ENCODE assay signal across 9 mouse cellular contexts in genomic region chr5:139536211-139536910, GRCm38 (mm10). TPM values are rescaled to one million over a fixed set of nuclear protein-coding genes. Genes with fewer than 3 reads are reported as not detected.
DNase-seq lines count a peak whose midpoint lies in the region; ATAC-seq and TF ChIP-seq lines count a peak whose summit lies in the region.
"Had no signal": no experiment of that assay in that cellular context is flagged by ENCODE, and none has a peak within 500 bp of the region (broad histone marks: within the 10 kb centered on the region; RNA-seq: fewer than 3 reads in every experiment).

No protein-coding gene starts in this region.

- no peak overlapping the region for H3K9ac ChIP-seq in hindbrain, embryonic 16.5 days (ENCODE audit: low read depth, low read length)
- H3K9ac ChIP-seq in midbrain, embryonic 13.5 days (replicated peaks): 0 out of 2 replicates have a peak overlapping the region, but pooled peaks have one; percentile 1

- no peaks in the 10 kb centered on the region for H3K9me3 ChIP-seq in hindbrain, embryonic 16.5 days (ENCODE audit: control insufficient read depth, low read length)
- no peaks in the 10 kb centered on the region for H3K9me3 ChIP-seq in midbrain, embryonic 13.5 days

- intact Hi-C loops in left cerebral cortex, postnatal 36 days (cut with DNase I): loop anchor here (1.0 to 5.0 kb wide), 2 partner anchors 132 to 151 kb away; no protein-coding TSS in a partner anchor

- H3K4me3 ChIP-seq in embryonic fibroblast, embryonic 13.5 days (ENCODE audit: insufficient read depth, low read length): no peak overlapping the region
- no peak overlapping the region for H3K4me3 ChIP-seq in hindbrain, embryonic 16.5 days (ENCODE audit: low read length)
- no peak overlapping the region for H3K4me3 ChIP-seq in midbrain, embryonic 13.5 days (replicated peaks)

- ATAC-seq in CD4-positive, CD25-positive, alpha-beta regulatory T cell, adult 4 months: no peak
- peak; percentile 27; the same call in 1 of the 2 replicates for ATAC-seq in hindbrain, embryonic 16.5 days
- ATAC-seq in midbrain, embryonic 13.5 days: peak; percentile 25; the same call in 1 of the 2 replicates

- no peak for TF ChIP-seq POLR2A in embryonic fibroblast, embryonic 13.5 days (IDR thresholded peaks at IDR 0.05; ENCODE audit: low read depth, low read length)

- peaks cover 36% of the 10 kb centered on the region for H3K27me3 ChIP-seq in hindbrain, embryonic 16.5 days (replicated peaks; ENCODE audit: control insufficient read depth, insufficient read depth, low read length)
- peaks cover 82% of the 10 kb centered on the region for H3K27me3 ChIP-seq in midbrain, embryonic 13.5 days

- DNase-seq in CD4-positive, CD25-positive, alpha-beta regulatory T cell, adult 2 months (ENCODE audit: low read depth, low spot score): peak; percentile 69
- peak; percentile 57 for DNase-seq in adrenal gland, postnatal 4 days (ENCODE audit: low spot score in 2 of 2)
- DNase-seq in left cerebral cortex, postnatal 36 days (ENCODE audit: low spot score in 2 of 2): peak; percentile 57 to 59
- peak; percentile 64 to 92 for DNase-seq in spleen, postnatal 4 days (ENCODE audit: low spot score in 2 of 2)

- no peaks in the 10 kb centered on the region for H3K36me3 ChIP-seq in hindbrain, embryonic 16.5 days (ENCODE audit: control insufficient read depth, insufficient read depth, low read length)
- H3K36me3 ChIP-seq in midbrain, embryonic 13.5 days: no peaks in the 10 kb centered on the region

- no peak overlapping the region for H3K27ac ChIP-seq in embryonic fibroblast, embryonic 13.5 days (ENCODE audit: insufficient read depth, low read length)
- peak overlapping the region; percentile 63 for H3K27ac ChIP-seq in hindbrain, embryonic 16.5 days (ENCODE audit: low read depth, low read length)
- H3K27ac ChIP-seq in midbrain, embryonic 13.5 days: peak overlapping the region; percentile 84

- WGBS in hindbrain, embryonic 16.5 days: 3% methylated on average over 26 of the region's 26 CpGs
- under 1% methylated on average over 26 of the region's 26 CpGs for whole genome bisulfite sequencing in midbrain, embryonic 13.5 days

- peak overlapping the region; percentile 14; the same call in 1 of the 2 replicates for H3K4me2 ChIP-seq in hindbrain, embryonic 16.5 days (ENCODE audit: low read length)
- H3K4me2 ChIP-seq in midbrain, embryonic 13.5 days (replicated peaks): peak overlapping the region; percentile 26

- H3K4me1 ChIP-seq in embryonic fibroblast, embryonic 13.5 days (ENCODE audit: control insufficient read depth, insufficient read depth, low read length): no peaks in the 10 kb centered on the region
- H3K4me1 ChIP-seq in hindbrain, embryonic 16.5 days (ENCODE audit: control insufficient read depth, insufficient read depth, low read depth, low read length): peaks cover 11% of the 10 kb centered on the region
- peaks cover 62% of the 10 kb centered on the region for H3K4me1 ChIP-seq in midbrain, embryonic 13.5 days (replicated peaks)

- TF ChIP-seq CTCF in embryonic fibroblast, embryonic 13.5 days (IDR thresholded peaks at IDR 0.05; ENCODE audit: borderline replicate concordance, insufficient read depth, low read length): peak; percentile 56; the same call in 1 of the 2 replicates

RNA-seq across cellular contexts. Expression of gene Uncx, which starts 6.9 kb away (rescaled TPM):
- not detected for polyA plus RNA-seq in CD4-positive, CD25-positive, alpha-beta regulatory T cell, adult 4 months (2017; shearing (Covaris generic))
- total RNA-seq in adrenal gland, postnatal 4 days (2021): 1 to 10 TPM in 1 of 2 experiments, under 1 TPM in 1; 0.42 to 3.8 TPM
- 0.33 TPM in 1 of 2 replicates, not detected in the other for polyA plus RNA-seq in embryonic fibroblast, embryonic 13.5 days (2011; ENCODE audit: insufficient read length, low read depth, missing spikeins)
- 24.9 and 26.7 TPM in 2 replicates for polyA plus RNA-seq in hindbrain, embryonic 16.5 days (2015; fragmentation: Nextera tagmentation; extraction: Ambion mirVana)
- total RNA-seq in left cerebral cortex, postnatal 36 days (2021): under 1 TPM in 1 of 2 experiments, not detected in 1; 0.20 TPM
- polyA plus RNA-seq in midbrain, embryonic 13.5 days (2015; fragmentation: Nextera tagmentation; extraction: Ambion mirVana): 48.5 and 58.7 TPM in 2 replicates
- total RNA-seq: layer of hippocampus, adult 8-10 months had no signal

RNA-seq across cellular contexts. Expression of gene Zfand2a, which starts 52.0 kb away (rescaled TPM):
- polyA plus RNA-seq in CD4-positive, CD25-positive, alpha-beta regulatory T cell, adult 4 months (2017; shearing (Covaris generic)): 10 to 100 TPM; 10.2 to 10.6 TPM
- total RNA-seq in adrenal gland, postnatal 4 days (2021): 10 to 100 TPM; 26.7 to 29.7 TPM
- polyA plus RNA-seq in embryonic fibroblast, embryonic 13.5 days (2011; ENCODE audit: insufficient read length, low read depth, missing spikeins): 25.4 and 35.2 TPM in 2 replicates
- 24.5 and 29.3 TPM in 2 replicates for polyA plus RNA-seq in hindbrain, embryonic 16.5 days (2015; fragmentation: Nextera tagmentation; extraction: Ambion mirVana)
- total RNA-seq in left cerebral cortex, postnatal 36 days (2021): 10 to 100 TPM; 63.6 to 67.6 TPM
- polyA plus RNA-seq in midbrain, embryonic 13.5 days (2015; fragmentation: Nextera tagmentation; extraction: Ambion mirVana): 12.7 and 13.9 TPM in 2 replicates

Comparison
In these comparisons a context has a peak if more than half of its experiments do, and no peak if none do; other contexts are left out.
1. RNA of gene Uncx, which starts 6.9 kb away (polyA plus RNA-seq): 48.5 to 58.7 TPM in midbrain, embryonic 13.5 days and 24.9 to 26.7 TPM in hindbrain, embryonic 16.5 days; 0.33 TPM in embryonic fibroblast, embryonic 13.5 days and not detected in CD4-positive, CD25-positive, alpha-beta regulatory T cell, adult 4 months; every median in the first group is over 10 times any median in the second.
2. Peak in every context shown above with its lines, with median percentiles within 50 percentile points of each other: DNase-seq.